Mouse (Mus musculus) heart, adult 2 months (tissue): Measurements from ENCODE around the gene Mfsd9.

Source experiments
- CTCF ChIP-seq: fragments of 200-600 bp; IDR thresholded peaks from 2 replicates; pipeline ENCODE4 v1.8.1; 2022; ENCODE audit warnings: antibody characterized with exemption, mild to moderate bottlenecking, moderate library complexity
- POLR2A ChIP-seq: fragments of 200-500 bp; IDR thresholded peaks from 2 replicates; pipeline ENCODE4 v1.6.1; 2011; ENCODE audit warnings: mild to moderate bottlenecking, low read depth, low read length, control low read depth; ENCODE audit not compliant: insufficient read depth

DNA sequence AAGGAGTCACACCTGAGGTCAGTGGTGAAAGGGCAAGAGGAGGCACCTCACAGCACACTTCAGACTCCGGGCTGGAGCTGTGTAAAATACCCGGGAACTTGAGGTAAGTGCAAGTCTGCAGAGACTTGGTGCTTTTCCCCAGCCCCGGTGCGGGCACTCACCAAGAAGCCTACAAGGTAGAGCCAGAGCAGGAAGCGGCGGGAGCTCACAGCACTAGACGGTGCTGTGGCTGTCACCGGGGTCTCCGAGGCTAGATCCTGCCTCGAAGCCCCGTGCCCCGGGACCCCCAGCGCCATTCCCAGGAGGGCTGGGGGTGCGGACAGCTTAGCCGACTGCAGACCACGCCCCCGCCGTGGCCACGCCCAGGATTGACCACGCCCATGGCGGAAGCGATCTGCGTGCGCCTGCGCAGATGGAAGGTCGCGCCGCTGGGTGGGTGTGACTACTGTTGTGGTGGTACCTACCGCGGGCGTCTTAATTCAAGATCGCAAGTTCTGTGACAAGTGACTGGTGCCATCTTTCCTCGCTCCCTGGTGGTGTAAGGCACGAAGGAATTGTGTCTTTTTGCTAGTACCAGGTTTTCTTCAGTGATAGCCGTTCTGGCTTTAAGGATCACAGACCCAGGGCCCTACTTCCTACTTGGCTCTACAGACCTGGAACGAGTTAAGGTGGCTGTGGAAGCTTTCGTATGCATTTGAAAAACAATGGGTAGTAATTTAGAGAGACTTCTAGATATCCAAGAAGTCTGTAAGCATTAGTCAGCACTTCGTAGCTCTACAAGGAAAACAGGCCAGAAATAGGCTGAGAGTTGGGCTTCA is at the start of gene Mfsd9:
- TF ChIP-seq POLR2A (peak; percentile 28; the same call in 1 of the 2 replicates), CTCF (no peak)
